Mouse (Mus musculus): ENCODE data around the gene Hamp2. TPM values are rescaled to one million over a fixed set of nuclear protein-coding genes. Genes with fewer than 3 reads are reported as not detected.

Hamp2 gene
- polyA plus RNA-seq, 1 experiment from 2014 or later: not detected

Other genes starting within 250 kb of the Hamp2 start
- gene 2200002J24Rik, start 225.8 kb downstream of the Hamp2 start, polyA plus RNA-seq (2015; fragmentation: Nextera tagmentation; extraction: Ambion mirVana): 0.75 and 1.4 TPM in 2 replicates
- 0.10 and 0.26 TPM in 2 replicates for gene Atp4a, start 212.5 kb downstream of the Hamp2 start, polyA plus RNA-seq (2015; fragmentation: Nextera tagmentation; extraction: Ambion mirVana)
- 148 and 160 TPM in 2 replicates for gene Tmem147, start 195.1 kb downstream of the Hamp2 start, polyA plus RNA-seq (2015; fragmentation: Nextera tagmentation; extraction: Ambion mirVana)
- gene Gapdhs, start 181.0 kb downstream of the Hamp2 start, polyA plus RNA-seq (2015; fragmentation: Nextera tagmentation; extraction: Ambion mirVana): 0.45 and 0.58 TPM in 2 replicates
- gene Sbsn, start 173.2 kb downstream of the Hamp2 start, polyA plus RNA-seq (2015; fragmentation: Nextera tagmentation; extraction: Ambion mirVana): 1.5 and 2.6 TPM in 2 replicates
- 12.6 and 21.0 TPM in 2 replicates for gene Dmkn, start 160.9 kb downstream of the Hamp2 start, polyA plus RNA-seq (2015; fragmentation: Nextera tagmentation; extraction: Ambion mirVana)
- 3.7 and 18.1 TPM in 2 replicates for gene Krtdap, start 136.8 kb downstream of the Hamp2 start, polyA plus RNA-seq (2015; fragmentation: Nextera tagmentation; extraction: Ambion mirVana)
- gene Ffar2, start 100.9 kb downstream of the Hamp2 start, polyA plus RNA-seq (2015; fragmentation: Nextera tagmentation; extraction: Ambion mirVana): 0.35 and 0.67 TPM in 2 replicates
- gene Ffar3, start 68.5 kb downstream of the Hamp2 start, polyA plus RNA-seq (2015; fragmentation: Nextera tagmentation; extraction: Ambion mirVana): not detected in 2 replicates
- gene Ffar1, start 63.1 kb downstream of the Hamp2 start, polyA plus RNA-seq (2015; fragmentation: Nextera tagmentation; extraction: Ambion mirVana): not detected in 2 replicates
- gene Cd22, start 44.3 kb downstream of the Hamp2 start, polyA plus RNA-seq (2015; fragmentation: Nextera tagmentation; extraction: Ambion mirVana): 0.15 and 0.16 TPM in 2 replicates
- 0.23 and 0.28 TPM in 2 replicates for gene Mag, start 9.8 kb downstream of the Hamp2 start, polyA plus RNA-seq (2015; fragmentation: Nextera tagmentation; extraction: Ambion mirVana)
- not detected in 2 replicates for gene Hamp, start 19.4 kb upstream of the Hamp2 start, polyA plus RNA-seq (2015; fragmentation: Nextera tagmentation; extraction: Ambion mirVana)
- 20.5 and 22.3 TPM in 2 replicates for gene Usf2, start 32.1 kb upstream of the Hamp2 start, polyA plus RNA-seq (2015; fragmentation: Nextera tagmentation; extraction: Ambion mirVana)
- 85.0 and 88.3 TPM in 2 replicates for gene Lsr, start 48.8 kb upstream of the Hamp2 start, polyA plus RNA-seq (2015; fragmentation: Nextera tagmentation; extraction: Ambion mirVana)
- gene Fam187b, start 49.1 kb upstream of the Hamp2 start, polyA plus RNA-seq (2015; fragmentation: Nextera tagmentation; extraction: Ambion mirVana): 6.5 and 7.5 TPM in 2 replicates
- gene Fxyd5, start 117.8 kb upstream of the Hamp2 start, polyA plus RNA-seq (2015; fragmentation: Nextera tagmentation; extraction: Ambion mirVana): 62.1 and 66.0 TPM in 2 replicates
- 4.9 and 5.6 TPM in 2 replicates for gene Fxyd7, start 126.8 kb upstream of the Hamp2 start, polyA plus RNA-seq (2015; fragmentation: Nextera tagmentation; extraction: Ambion mirVana)
- gene Fxyd1, start 132.5 kb upstream of the Hamp2 start, polyA plus RNA-seq (2015; fragmentation: Nextera tagmentation; extraction: Ambion mirVana): 105 and 119 TPM in 2 replicates
- 0.14 and 0.38 TPM in 2 replicates for gene Lgi4, start 134.7 kb upstream of the Hamp2 start, polyA plus RNA-seq (2015; fragmentation: Nextera tagmentation; extraction: Ambion mirVana)
- 76.9 and 84.8 TPM in 2 replicates for gene Fxyd3, start 152.0 kb upstream of the Hamp2 start, polyA plus RNA-seq (2015; fragmentation: Nextera tagmentation; extraction: Ambion mirVana)
- gene Hpn, start 190.6 kb upstream of the Hamp2 start, polyA plus RNA-seq (2015; fragmentation: Nextera tagmentation; extraction: Ambion mirVana): 17.4 and 23.2 TPM in 2 replicates
- gene Scn1b, start 202.3 kb upstream of the Hamp2 start, polyA plus RNA-seq (2015; fragmentation: Nextera tagmentation; extraction: Ambion mirVana): 0.64 and 0.89 TPM in 2 replicates
- 68.1 and 72.2 TPM in 2 replicates for gene Gramd1a, start 231.2 kb upstream of the Hamp2 start, polyA plus RNA-seq (2015; fragmentation: Nextera tagmentation; extraction: Ambion mirVana)

All from lung, embryonic 16.5 days (tissue).